Mouse (Mus musculus): ENCODE measurements at regions not wholly inside any gene's neighbourhood (a gene's known extent, or its start where the extent isn't known, plus 50 kb on each side); places are given as distances from the start of the nearest gene placed in this dataset.

DNA sequence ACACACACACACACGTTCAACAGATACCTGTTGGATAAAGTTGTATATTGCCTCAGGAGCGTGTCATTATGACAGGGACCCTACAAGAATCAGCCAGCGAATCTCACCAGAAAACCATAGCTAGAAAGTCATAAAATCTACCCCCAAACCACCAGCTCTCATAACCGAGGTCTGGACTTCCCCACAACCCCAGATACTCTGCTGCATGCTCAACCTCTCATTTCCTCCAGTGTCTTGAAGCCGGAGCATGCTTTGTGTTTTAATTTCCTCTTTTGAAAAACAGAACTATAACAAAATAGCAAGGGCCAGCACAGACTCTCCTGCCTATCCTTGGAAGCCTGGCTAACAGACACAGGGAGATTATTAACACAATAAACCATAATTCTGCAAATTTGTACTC lies 597.4 kb upstream of the Sall1 start:
- TF ChIP-seq CTCF (IDR thresholded peaks at IDR 0.05; ENCODE audit: low read depth): no peak
- WGBS: 85% methylated on average over 5 of the region's 5 CpGs

DNA sequence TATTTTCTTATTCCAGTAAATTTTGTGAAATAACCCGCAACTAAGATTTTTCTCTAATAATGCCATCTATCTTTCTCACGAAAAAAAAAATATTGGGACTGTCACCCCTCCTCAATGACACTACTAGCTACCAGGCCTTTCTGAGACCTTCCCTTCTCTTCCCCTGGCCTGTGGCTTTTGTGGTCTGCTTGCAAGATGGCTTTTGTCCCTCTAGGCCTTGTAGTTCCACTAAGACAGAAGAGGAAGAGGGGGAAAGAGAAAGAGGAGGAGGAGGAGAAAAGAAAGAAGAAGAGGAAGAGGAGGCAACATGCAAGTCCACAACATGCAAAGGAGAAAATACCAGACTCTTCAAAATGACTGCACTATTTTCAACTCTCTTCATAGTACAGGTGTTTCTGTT lies 590.9 kb upstream of the Sall1 start:
- Histone ChIP-seq H3K27ac (ENCODE audit: low read depth, low read length) (no peak overlapping the region), H3K9me3 (ENCODE audit: low read length) (no peaks in the 10 kb centered on the region), H3K9ac (no peak overlapping the region), H3K4me2 (ENCODE audit: low read depth) (no peak overlapping the region), H3K27me3 (ENCODE audit: insufficient read depth, low read length) (no peaks in the 10 kb centered on the region), H3K36me3 (ENCODE audit: insufficient read depth) (no peaks in the 10 kb centered on the region), H3K4me1 (ENCODE audit: insufficient read depth) (no peaks in the 10 kb centered on the region), H3K4me3 (ENCODE audit: low read depth, low read length) (no peak overlapping the region)
- TF ChIP-seq CTCF (IDR thresholded peaks at IDR 0.05; ENCODE audit: low read depth): no peak
- DNase-seq: no peak
- no peak for ATAC-seq
- 94% methylated on average over 2 of the region's 2 CpGs for WGBS

More for the DNA sequence above, 597.4 kb upstream of the Sall1 start:
- H3K27ac ChIP-seq (ENCODE audit: low read depth, low read length): no peak overlapping the region
- H3K4me2 ChIP-seq (ENCODE audit: low read depth): no peak overlapping the region
- DNase-seq (no peak), ATAC-seq (no peak)
- no peaks in the 10 kb centered on the region for H3K4me1 ChIP-seq (ENCODE audit: insufficient read depth)
- no peaks in the 10 kb centered on the region for H3K9me3 ChIP-seq (ENCODE audit: low read length)
- no peaks in the 10 kb centered on the region for H3K27me3 ChIP-seq (ENCODE audit: insufficient read depth, low read length)
- no peak overlapping the region for H3K9ac ChIP-seq
- no peak overlapping the region for H3K4me3 ChIP-seq (ENCODE audit: low read depth, low read length)
- H3K36me3 ChIP-seq (ENCODE audit: insufficient read depth): no peaks in the 10 kb centered on the region

DNA sequence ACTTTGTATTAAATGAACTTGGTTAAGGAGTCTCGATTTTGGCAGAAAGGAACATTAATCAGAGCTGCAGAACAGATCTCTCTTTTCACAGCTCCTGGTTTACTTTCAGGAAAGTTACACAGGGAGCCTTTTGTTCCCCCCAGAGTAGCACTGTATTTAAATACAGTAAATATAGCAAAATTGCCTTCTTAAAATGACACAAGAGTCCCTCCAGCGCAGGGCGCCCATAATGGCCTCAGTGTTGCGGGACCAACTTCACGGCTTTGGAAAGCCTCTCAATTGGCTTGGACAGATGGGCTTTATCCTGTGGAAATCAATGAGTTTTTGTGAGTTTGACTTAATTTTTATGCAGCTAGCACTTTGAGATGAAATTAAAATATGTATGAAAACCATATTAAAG lies 588.3 kb upstream of the Sall1 start:
- H3K4me3 ChIP-seq (ENCODE audit: low read depth, low read length): no peak overlapping the region
- H3K9me3 ChIP-seq (ENCODE audit: low read length): no peaks in the 10 kb centered on the region
- H3K4me1 ChIP-seq (ENCODE audit: insufficient read depth): no peaks in the 10 kb centered on the region
- H3K4me2 ChIP-seq (ENCODE audit: low read depth): no peak overlapping the region
- no peak for DNase-seq
- H3K27me3 ChIP-seq (ENCODE audit: insufficient read depth, low read length): no peaks in the 10 kb centered on the region
- no peak overlapping the region for H3K9ac ChIP-seq
- no peak for TF ChIP-seq CTCF (IDR thresholded peaks at IDR 0.05; ENCODE audit: low read depth)
- no peak overlapping the region for H3K27ac ChIP-seq (ENCODE audit: low read depth, low read length)
- 30% methylated on average over 5 of the region's 5 CpGs for WGBS
- no peak for ATAC-seq
- no peaks in the 10 kb centered on the region for H3K36me3 ChIP-seq (ENCODE audit: insufficient read depth)

DNA sequence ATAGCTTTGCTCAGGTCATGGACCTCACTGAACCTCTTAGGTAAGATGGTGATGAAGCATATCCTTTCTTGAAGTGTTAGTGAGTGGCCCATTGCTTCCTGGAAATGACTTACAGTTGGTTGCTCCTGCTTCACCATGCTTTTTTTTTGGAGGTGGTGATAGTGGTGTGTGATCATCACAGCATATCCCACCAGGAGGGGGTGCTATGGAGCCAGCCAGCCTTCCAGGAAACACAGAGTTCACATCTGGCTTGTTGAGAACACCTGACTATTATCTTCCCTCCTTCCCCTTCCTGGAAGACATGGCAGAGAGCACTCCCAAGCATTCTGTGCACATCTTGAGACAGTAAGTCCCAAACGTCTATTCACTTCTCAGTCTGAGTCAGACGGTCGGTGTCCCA lies 586.6 kb upstream of the Sall1 start:
- no peak overlapping the region for H3K9ac ChIP-seq
- H3K36me3 ChIP-seq (ENCODE audit: insufficient read depth): no peaks in the 10 kb centered on the region
- H3K27me3 ChIP-seq (ENCODE audit: insufficient read depth, low read length): no peaks in the 10 kb centered on the region
- H3K9me3 ChIP-seq (ENCODE audit: low read length): no peaks in the 10 kb centered on the region
- WGBS: 89% methylated on average over 3 of the region's 3 CpGs
- TF ChIP-seq CTCF (IDR thresholded peaks at IDR 0.05; ENCODE audit: low read depth): no peak
- no peak overlapping the region for H3K4me3 ChIP-seq (ENCODE audit: low read depth, low read length)
- ATAC-seq (no peak), DNase-seq (no peak)
- H3K4me1 ChIP-seq (ENCODE audit: insufficient read depth): no peaks in the 10 kb centered on the region
- no peak overlapping the region for H3K27ac ChIP-seq (ENCODE audit: low read depth, low read length)
- no peak overlapping the region for H3K4me2 ChIP-seq (ENCODE audit: low read depth)

DNA sequence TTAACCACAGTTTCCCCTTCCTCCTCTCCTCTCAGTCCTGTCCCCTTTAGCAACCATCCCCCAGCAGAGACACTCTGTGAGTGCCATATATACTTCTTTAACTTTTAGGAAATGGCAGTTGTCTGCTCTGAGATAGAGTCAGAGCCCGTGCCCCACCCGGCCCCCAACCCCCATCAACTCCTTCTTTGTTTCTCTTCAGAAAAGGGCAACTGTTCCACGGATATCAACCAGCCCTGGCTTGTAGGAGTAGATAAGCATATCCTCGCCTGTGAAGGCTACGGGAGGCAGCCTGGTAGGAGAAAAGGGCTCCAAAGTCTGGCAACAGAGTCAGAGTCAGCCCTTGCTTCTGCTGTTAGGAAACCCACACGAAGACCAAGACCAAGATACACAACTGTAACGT lies 574.1 kb upstream of the Sall1 start:
- Histone ChIP-seq H3K4me2 (ENCODE audit: low read depth) (no peak overlapping the region), H3K9me3 (ENCODE audit: low read length) (no peaks in the 10 kb centered on the region), H3K9ac (no peak overlapping the region), H3K36me3 (ENCODE audit: insufficient read depth) (no peaks in the 10 kb centered on the region), H3K27me3 (ENCODE audit: insufficient read depth, low read length) (no peaks in the 10 kb centered on the region), H3K27ac (ENCODE audit: low read depth, low read length) (no peak overlapping the region), H3K4me3 (ENCODE audit: low read depth, low read length) (no peak overlapping the region), H3K4me1 (ENCODE audit: insufficient read depth) (no peaks in the 10 kb centered on the region)
- ATAC-seq: no peak
- 83% methylated on average over 7 of the region's 7 CpGs for WGBS
- no peak for TF ChIP-seq CTCF (IDR thresholded peaks at IDR 0.05; ENCODE audit: low read depth)
- no peak for DNase-seq

DNA sequence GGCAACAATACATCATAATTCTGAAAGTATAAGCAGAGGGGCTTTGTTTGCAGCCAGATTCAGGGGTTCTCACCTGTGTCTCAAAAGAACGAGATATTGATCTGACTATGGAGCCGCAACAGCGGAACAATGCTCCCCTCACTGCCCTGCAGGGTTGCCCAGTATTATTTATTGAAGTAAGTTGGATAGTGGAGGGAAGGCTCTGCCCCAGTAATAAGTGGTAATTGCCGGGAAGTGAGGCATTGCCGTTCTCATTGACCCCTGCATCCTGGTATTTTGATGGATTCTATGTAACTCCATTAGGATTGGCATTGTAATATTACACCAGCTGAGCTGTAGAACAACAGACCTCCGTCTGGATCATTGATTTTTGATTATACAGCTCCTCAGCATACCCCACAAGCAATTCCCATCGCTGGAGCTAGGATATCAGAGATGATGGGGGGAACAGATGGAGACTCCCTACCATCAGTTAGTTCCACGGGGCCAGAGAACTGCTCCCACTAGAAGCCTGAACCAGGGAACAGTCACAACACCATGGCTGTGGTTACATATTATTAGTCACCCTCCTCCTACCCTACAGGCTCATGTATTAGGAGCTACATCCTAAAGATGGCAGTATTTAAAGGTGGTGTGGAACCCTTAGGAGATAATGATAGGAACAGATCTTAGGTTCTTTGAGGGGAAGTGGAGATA lies 572.0 kb upstream of the Sall1 start:
- TF ChIP-seq CTCF (IDR thresholded peaks at IDR 0.05; ENCODE audit: low read depth): no peak
- 77% methylated on average over 8 of the region's 8 CpGs for WGBS
- Histone ChIP-seq H3K36me3 (ENCODE audit: insufficient read depth) (no peaks in the 10 kb centered on the region), H3K4me1 (ENCODE audit: insufficient read depth) (no peaks in the 10 kb centered on the region), H3K9ac (no peak overlapping the region), H3K4me2 (ENCODE audit: low read depth) (no peak overlapping the region), H3K9me3 (ENCODE audit: low read length) (no peaks in the 10 kb centered on the region), H3K27ac (ENCODE audit: low read depth, low read length) (no peak overlapping the region), H3K27me3 (ENCODE audit: insufficient read depth, low read length) (no peaks in the 10 kb centered on the region), H3K4me3 (ENCODE audit: low read depth, low read length) (no peak overlapping the region)
- no peak for ATAC-seq
- DNase-seq: no peak

DNA sequence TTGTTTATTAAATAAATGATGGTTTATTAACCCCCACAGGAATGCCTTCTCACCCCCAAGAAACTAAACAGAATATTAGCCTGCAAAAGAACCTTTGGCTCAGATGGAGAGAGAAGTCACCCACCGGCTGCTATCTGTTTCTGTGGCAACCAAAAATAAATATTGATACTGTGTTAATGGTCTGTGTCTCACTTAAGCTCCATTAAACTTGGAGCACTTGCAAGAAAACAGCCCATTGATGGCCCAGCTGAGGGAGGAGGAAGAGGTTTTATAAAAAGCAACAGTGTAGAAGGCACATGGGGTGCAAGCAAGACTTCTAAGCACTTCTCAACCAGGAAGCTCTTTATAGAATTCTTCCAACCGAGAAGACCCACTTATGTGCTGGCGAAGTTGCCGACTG lies 565.1 kb upstream of the Sall1 start:
- 65% methylated on average over 4 of the region's 4 CpGs for WGBS
- Histone ChIP-seq H3K4me3 (ENCODE audit: low read depth, low read length) (no peak overlapping the region), H3K4me1 (ENCODE audit: insufficient read depth) (no peaks in the 10 kb centered on the region), H3K27me3 (ENCODE audit: insufficient read depth, low read length) (no peaks in the 10 kb centered on the region), H3K9ac (no peak overlapping the region), H3K27ac (ENCODE audit: low read depth, low read length) (no peak overlapping the region), H3K4me2 (ENCODE audit: low read depth) (no peak overlapping the region), H3K9me3 (ENCODE audit: low read length) (no peaks in the 10 kb centered on the region), H3K36me3 (ENCODE audit: insufficient read depth) (no peaks in the 10 kb centered on the region)
- DNase-seq (no peak), ATAC-seq (no peak)
- TF ChIP-seq CTCF (IDR thresholded peaks at IDR 0.05; ENCODE audit: low read depth): no peak

All from forebrain, postnatal 0 days (tissue).